Mouse (Mus musculus) kidney, adult 18-20 months (tissue): ENCODE measurements around the gene Efemp2.

Source experiments
- DNase-seq: peaks from one replicate; pipeline ENCODE4 v3.0.0; 2021

Gene Efemp2

GRCm38 (mm10) chr19:5473720-5474119 is at the start of gene Efemp2:
Efemp2 (plus strand) TSS chr19:5473954.
- DNase-seq: peak; percentile 79

- DNase-seq: peak; percentile 82
These were observed 49.5 kb upstream of the Efemp2 start for GRCm38 (mm10) chr19:5424092-5424781.

GRCm38 (mm10) chr19:5424782-5425741 is 48.7 kb upstream of the Efemp2 start, which contains the start of the genes Drap1 and AI837181:
Drap1 (minus strand) TSS chr19:5424979.
AI837181 (plus strand) TSS chr19:5425144.
- peak; percentile 93 for DNase-seq

- no peak for DNase-seq
These were observed 47.7 kb upstream of the Efemp2 start for GRCm38 (mm10) chr19:5425906-5426565.

GRCm38 (mm10) chr19:5426640-5427290 is 47.0 kb upstream of the Efemp2 start:
- no peak for DNase-seq

- no peak for DNase-seq
These were observed 45.7 kb upstream of the Efemp2 start for GRCm38 (mm10) chr19:5428083-5428482.

- DNase-seq: no peak
These were observed 44.5 kb upstream of the Efemp2 start for GRCm38 (mm10) chr19:5429219-5429618.

- peak; percentile 78 for DNase-seq
These were observed 43.9 kb upstream of the Efemp2 start for GRCm38 (mm10) chr19:5429806-5430205.

GRCm38 (mm10) chr19:5430408-5430807 is 43.3 kb upstream of the Efemp2 start:
- DNase-seq: no peak

GRCm38 (mm10) chr19:5431911-5432464 is 41.8 kb upstream of the Efemp2 start:
- DNase-seq: no peak

GRCm38 (mm10) chr19:5432992-5433852 is 40.5 kb upstream of the Efemp2 start:
- peak; percentile 57 for DNase-seq

- DNase-seq: no peak
These were observed 39.8 kb upstream of the Efemp2 start for GRCm38 (mm10) chr19:5433951-5434350.

GRCm38 (mm10) chr19:5444371-5444908 is 29.3 kb upstream of the Efemp2 start:
- no peak for DNase-seq

GRCm38 (mm10) chr19:5444954-5445353 is 28.8 kb upstream of the Efemp2 start:
- peak; percentile 51 for DNase-seq

GRCm38 (mm10) chr19:5445747-5446146 is 28.0 kb upstream of the Efemp2 start:
- no peak for DNase-seq

GRCm38 (mm10) chr19:5447515-5448353 is 26.0 kb upstream of the Efemp2 start, which contains the start of gene Fosl1:
Fosl1 (plus strand) TSS chr19:5447547.
- DNase-seq: peak; percentile 73

GRCm38 (mm10) chr19:5448354-5449150 is 25.2 kb upstream of the Efemp2 start:
- no peak for DNase-seq

- DNase-seq: no peak
These were observed 24.1 kb upstream of the Efemp2 start for GRCm38 (mm10) chr19:5449673-5450072.

GRCm38 (mm10) chr19:5451766-5452165 is 22.0 kb upstream of the Efemp2 start:
- no peak for DNase-seq
